Mouse (Mus musculus) frontal cortex, postnatal 25 days (tissue): Measurements from ENCODE around the gene Net1.
A peak's percentile ranks its signal among the peaks of the same experiment; 100 is the strongest.
"Not testable (repeated sequence)": the region's sequence is repeated elsewhere in the genome, so short reads cannot be mapped to it uniquely, and the experiment has no call there.

Experiments used
- DNase-seq, 2 experiments: peaks; one replicate each; pipeline ENCODE4 v3.0.0; 2022; ENCODE audit warnings: low spot score in 2 of 2

Gene Net1

DNA sequence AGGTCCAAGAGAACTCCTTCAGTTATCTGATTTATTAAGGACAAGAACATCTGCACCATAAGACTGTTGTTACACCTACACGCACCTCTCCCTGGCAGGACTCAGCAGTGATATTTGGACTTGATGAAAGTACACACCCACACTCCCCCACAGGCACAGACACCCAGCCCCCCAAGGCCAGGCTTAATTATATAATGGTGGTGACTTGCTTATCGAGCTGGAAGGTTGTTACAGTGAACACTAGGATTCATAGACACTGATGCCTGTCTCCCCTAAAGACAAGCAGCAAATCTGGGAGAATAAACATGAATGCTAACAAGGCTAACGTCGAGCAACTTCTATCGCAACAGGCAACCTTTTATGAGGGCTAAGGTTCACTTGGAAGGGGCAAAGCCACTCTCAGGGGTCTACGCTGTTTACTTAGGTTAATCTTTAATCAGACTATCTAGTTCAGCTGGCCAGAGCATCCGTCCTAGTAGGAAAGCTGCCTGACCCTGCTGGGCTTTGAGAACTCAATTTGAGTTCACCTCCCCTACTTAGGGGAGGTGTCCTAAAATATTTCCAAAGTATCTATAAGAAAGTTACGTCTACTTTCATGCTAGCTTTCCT, 26.4 kb downstream of the Net1 start:
- no peak for DNase-seq

DNA sequence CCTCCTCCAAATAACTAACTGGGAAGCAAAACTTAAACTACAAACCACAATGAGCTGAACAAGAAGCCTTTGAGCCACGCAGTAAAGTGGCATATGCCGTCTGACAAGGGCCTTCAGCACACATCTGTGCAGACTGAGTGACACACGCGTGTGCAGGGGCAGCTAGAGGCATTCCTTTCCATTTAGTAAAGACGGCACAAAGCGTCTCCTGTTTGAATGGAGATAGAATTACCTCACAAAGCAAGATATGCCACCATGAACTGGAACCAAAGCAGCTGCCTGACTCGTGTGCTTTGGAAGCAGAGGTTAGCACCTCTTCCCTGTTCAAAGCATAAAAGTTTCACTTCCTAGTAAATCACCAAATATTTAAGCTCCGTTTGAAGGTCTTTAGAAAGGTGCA, 28.0 kb downstream of the Net1 start:
- no peak for DNase-seq

DNA sequence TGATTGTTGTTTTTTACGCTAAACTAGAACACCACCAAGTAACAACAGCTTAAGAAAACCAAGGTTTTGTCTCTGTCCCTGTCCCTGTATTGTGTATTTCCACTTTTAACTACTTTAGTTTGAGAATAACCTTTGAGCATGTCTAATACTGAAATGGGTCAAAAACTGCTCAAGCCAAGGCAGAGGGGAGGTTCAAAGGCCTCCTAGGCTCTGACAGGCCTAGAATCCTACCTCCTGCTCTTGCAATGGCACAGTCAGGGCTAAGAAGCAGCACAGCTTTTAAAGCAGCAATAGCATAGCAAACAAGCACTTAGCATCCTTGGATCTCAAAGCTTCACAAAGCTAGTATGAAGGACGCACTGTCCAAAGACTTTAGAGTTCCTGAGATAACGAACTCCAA, 28.9 kb downstream of the Net1 start:
- DNase-seq = no peak

DNA sequence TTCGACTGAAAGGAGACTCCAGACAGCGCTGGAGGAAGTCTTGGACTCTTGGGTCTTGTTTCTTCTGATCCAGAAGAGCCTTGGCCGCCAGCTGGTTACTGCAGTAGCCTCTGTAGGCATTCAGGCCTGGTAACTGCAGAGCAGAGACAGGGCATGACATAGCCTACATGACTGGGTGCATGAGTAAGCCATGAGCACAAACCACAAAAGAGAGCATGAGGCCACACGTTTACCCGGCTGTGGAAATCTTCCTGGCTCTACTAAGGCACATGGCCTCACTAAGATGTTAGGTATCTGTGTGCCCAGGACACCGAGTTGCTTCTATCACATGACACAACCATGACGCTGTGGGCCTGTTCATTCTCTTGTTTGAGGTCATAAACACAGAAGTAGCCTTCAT, 31.4 kb downstream of the Net1 start:
- DNase-seq = no peak

DNA sequence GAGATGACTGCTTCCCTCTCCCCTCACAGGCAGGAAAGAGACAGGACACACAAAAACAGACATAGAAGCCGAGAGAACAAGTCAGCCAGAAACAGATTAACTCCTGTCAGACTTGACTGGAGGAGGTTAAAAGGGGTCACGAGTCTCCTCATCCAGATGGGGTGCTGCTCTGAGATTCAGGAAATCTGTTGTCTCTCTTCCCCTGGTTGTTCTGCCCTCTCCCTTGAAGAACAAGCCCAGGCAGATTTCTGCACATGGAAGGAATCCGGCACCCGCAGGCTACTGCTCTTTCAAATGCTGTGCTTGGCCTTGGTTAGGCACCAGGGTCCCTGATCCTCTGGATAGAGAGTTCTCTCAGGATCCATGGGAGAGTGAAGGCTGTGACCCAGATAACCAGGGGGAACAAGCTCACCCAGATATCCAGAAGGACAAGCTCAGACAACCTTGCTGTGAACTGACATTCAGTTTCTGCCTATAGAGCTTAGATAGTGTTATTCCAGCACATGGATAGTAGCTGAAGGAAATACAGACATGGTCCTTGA, 40.3 kb downstream of the Net1 start:
- no peak for DNase-seq

DNA sequence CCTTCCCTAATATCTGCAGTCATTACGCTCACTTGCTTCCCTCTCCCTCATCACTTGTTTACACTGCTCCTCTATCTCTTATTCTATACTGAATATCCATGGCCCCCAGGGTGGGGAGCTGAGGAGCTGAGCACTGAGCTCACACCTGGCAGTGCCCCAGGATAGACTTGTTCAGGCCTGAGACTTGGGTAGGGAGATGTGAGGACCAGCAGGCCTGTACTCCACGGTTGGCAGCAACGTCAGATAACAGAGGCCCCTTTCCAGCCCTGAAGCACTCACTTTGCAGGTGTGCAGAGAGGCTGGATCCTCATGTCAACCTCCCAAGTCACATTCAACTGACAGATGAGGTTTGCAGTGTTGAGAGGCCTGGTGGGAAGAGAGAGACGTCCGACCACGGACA, 40.8 kb downstream of the Net1 start:
- no peak for DNase-seq

DNA sequence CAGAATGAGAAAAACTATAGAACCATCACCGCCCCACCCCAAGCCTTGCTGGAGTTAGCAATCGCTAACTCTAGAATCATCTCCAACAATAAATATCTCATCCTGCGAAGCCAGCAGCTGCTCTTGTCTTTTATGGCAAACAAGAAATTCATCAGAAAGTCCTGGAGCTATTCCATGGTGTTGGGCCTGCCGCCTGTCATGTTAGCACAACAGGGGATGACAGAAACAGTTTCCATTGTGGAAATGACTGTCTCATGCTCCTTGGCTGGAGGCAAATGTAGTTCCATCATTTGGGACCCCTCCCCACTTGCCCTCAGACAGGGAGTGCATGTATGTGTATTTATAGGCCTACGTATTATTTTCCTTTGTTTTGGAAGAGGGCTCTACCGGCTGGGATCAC, 41.6 kb downstream of the Net1 start:
- no peak for DNase-seq

DNA sequence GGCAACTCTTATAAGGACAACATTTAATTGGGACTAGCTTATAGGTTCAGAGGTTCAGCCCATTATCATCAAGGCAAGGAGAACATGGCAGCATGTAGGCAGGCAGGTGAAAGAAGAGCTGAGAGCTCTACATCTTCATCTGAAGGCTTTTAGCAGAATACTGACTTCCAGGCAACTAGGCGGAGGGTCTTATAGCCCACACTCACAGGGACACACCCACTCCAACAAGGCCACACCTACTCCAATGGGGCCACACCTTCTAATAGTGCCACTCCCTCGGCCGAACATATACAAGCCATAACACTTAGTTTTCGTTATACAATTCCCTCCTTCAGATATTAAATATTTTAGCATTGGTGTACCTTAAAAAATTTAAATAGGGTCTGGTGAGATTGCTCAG, 45.2 kb downstream of the Net1 start:
- DNase-seq = no peak

DNA sequence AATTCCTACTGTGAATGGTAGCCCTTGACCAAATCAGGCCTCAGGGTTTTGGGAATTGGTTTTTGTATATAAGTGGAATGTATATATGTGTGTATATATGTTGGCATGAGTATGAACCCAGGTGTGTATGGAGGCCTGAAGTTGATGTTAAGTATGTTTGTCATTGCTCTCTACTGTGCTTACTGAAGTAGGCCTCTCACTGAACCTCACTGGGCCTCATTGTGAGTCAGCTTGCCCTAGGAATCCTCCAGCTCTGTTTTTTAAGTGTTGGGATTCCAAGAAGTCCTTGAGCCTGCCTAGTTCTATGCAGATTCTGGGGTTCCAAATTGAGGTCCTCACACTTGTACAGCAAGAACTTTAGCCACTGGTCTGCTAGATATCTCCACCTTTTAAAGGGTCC, 48.1 kb downstream of the Net1 start:
- DNase-seq = no peak

DNA sequence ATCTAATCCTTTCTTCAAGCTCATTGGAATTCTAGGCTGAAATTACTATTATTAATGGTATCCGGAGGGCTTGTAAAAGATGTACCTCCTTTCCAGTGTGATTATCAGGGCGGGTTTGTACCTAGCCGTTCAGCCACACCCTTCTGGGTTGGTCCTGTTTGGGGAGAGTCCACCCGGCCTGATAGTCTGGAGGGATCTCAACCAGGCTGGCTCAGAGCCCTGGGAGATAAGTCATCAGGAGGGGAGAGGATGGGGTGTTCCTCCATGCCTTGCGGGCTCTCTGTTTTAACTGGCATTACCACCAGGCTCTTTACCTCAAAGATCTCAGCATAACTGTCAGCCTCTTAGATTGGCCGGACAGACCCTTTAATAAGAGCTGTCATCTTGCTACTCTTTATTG, 50.9 kb downstream of the Net1 start:
- DNase-seq = no peak

DNA sequence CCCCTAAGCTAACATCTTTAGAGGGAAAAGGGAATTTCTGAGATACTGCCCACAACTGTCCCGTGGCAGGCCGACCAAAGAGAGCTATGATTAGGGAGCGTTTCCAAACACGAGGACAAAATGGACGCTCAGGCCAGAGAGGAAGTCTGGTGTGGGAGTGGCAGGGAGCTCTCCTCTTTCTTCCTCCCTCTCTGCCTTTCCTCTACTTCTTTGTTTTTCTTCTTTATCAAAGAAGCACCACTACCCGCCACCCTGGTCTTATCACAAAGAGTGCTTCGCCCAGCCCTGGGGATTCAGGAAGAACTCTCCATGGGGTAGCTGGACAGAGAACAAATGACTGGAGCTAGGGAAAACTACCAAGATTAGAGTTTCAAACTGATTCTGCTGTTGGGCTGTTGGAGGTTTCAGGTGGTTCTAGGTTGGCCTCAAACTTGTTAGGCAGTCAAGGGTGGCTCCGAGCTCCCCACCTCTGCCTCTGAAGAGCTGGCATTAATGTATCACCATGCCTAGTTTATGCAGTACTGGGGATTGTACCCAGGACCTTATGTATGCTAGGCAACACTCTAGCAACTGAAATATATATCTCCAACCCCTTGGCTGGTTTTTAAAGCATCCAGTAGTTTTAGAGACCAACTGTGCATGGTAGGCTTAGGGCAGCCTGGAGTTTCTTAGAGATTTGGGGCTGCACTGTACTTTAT, 51.5 kb downstream of the Net1 start:
- no peak for DNase-seq

DNA sequence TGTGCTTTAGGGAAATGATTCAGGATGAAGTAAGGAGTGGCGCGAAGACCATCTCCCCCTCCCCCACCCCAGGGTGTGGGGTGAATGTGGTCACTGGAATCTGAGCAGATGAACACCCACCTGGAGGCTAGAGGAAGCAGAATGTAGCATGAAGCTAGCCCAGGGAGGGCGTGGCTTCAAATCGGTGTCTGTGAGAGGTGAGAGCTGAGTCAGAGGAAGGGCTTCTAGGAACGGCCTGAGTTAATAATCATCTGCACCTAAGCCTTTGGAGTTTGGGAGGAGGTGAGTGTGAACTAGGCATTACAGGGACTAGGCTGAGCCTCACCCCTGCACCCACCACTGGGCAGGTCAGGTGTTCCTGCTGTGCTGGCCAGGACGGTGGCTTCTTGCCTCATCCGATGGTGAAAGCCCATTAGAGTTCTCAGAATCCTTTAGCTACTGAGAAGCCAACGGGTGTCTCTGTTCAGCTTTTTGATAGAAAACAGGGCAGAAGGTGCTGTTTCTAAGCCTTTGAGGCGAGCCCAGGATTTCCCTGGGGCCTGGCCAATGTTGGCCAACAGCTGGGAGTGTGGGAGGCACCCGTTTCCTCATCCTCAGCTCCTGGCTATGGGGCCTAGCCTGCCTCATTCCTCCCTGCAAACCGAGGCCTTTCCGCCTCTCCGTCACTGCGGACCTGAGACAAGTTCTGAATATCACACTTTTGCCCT, 52.2 kb downstream of the Net1 start:
- DNase-seq = no peak

DNA sequence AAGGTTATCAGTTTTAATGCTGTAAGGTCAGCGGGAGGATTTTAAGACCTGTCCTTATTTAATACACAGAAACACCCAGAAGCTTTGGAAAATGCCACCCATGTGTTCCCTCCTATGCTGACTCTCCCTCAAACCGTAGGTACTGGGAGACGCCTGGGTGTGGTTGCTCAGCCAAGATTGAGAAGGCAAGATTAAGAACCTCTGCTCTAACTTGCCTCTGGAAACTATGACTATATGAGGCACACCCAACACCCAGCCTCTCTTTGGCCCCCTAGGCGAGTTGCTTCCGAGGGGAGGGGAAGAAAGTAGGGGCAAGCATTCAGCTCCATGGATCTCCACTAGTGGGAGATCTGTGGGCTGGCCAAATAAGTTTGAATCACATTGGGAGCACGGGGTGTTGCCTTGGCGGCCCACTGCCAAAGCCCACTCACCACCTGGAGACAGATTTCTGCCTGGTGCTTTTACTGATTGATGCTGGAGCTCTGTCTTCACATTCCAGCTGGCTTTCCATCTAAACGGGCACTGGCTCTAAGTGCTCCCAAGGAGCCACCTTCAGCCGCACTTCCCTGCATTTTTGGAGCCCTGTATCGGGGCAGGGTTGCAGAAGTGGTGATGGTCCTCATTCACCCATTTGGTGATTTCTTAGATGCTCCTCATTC, 55.0 kb downstream of the Net1 start:
- peak in 1 of 2 experiments; percentile 20 for DNase-seq

DNA sequence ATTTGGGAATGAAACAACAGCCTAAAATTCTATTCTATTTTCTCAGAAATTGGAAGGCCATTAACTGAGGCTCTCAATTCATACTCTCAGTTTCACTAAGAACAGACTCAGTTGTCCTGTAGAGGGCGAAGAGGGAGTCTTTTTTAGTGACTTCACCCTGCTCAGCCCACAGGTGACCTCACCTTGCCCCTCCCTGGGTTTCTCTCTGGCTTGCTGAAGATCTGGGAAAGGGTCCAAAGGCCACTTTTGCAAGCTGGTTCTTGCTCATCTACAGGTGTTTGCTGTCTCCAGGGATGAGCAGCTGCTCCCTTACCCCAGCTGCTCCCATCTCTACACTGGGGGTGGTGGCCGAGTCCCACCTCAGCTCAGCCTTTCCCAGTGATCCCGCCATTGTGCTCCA, 55.7 kb downstream of the Net1 start:
- no peak for DNase-seq

DNA sequence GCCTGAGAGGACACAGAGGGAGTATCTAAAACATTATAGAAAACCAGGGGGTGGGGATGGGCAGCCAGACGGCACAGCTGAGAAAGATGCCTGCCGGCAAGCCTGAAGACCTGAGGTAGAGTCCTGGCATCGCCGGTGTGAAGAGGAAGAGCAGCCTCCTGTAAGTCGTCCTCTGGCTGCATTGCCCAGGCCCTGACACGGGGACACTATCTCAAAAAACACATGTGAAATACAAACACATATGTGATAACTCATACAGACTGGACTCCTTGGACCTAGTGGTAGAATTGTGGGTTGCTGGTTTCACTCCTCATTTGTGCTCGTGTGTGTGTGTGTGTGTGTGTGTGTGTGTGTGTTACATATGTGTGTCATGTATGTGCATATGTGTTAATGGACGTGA, 56.8 kb downstream of the Net1 start:
- no peak for DNase-seq

DNA sequence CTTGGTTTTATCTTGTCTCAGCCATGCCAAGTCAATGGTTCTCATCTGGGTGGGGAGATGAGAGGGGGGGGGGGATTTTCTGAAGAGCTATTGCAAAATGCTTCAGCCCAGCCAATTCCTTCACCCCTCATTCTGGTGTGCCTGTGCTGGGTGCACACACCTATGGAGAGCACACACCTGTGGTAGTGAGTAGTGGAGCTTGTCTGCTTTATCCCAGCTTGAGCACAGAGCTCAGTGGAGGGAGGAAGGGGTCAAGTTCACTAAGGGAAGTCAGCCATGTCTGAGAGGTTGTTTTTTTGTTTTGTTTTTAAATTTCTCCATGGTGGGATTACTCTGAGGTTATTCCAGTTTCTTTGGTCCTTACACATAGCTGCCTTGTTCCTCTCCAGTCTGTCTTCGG, 61.8 kb downstream of the Net1 start:
- no peak for DNase-seq

DNA sequence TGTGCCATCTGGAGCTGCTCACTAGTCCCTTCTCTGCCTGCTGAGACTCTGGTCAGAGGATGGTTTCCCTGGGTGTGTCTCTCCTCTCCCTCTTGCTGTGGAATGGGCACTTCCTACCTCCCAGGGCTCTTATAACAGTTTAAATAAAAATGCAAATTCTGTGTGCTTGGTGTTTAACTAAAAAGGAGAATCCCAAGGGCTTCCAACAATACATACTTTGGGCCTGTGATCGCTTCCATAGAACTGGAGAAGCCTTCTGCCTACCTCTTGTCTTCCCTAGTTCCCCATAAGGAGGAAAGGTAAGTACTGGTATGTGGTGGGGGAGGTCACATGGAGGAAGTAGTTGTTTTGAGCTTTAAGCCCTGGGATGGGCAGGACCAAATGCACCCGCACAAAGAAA, 63.2 kb downstream of the Net1 start:
- no peak for DNase-seq

DNA sequence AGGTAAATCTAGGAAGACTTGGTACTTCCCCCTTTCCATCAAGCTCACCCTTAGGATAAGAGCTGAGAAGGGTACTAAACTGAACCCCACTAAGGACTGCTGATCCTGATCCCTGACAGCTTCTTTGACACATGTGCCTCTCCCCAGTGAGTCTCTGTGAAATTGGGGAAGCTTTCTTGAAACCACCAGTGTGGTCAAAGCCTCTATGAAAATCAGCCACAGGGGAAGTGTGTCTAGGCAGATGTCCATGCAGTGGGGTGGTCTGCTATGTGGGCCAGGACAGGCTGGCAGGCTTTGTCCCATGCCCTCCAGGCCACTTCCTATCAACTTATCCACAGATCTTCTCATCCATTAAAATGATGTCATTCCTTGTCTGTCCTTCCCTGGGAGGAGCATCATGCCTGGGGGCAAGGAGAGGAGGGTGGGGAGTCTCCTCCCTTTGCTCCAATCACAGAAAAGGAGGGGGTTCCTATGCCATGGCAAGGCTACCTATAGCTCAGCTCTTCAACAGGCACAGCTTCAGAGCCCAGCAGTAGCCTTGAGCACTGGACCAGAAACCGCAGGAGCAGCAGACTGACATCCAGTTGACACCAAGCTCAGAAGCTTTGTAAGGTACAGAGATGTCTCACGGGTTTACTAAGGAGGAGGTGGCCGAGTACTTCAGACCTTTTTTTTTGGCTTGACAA, 64.2 kb downstream of the Net1 start, which contains the start of gene Calm5:
Gene Calm5 (plus strand): TSS at position 526 of the 686 bp plus-strand sequence.
- not testable (repeated sequence) for DNase-seq

DNA sequence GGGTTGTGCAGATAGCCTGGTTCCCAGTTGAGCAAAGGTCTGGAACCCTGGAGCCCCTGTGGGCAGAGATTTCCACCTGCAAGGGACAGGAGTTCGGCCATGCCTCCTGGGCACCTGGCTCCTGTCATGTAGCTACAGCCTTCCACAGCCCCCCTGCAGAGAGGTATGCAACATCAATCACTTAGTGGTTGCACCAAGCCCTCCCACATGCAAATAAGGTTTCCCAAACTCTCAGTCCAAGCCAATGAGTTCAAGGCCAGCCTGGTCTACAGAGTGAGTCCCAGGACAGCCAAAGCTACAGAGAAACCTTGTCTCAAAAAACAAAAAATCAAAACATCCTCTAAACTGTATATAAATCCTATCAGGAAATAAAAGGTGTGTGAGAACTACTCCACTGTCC, 67.7 kb downstream of the Net1 start:
- DNase-seq = no peak

DNA sequence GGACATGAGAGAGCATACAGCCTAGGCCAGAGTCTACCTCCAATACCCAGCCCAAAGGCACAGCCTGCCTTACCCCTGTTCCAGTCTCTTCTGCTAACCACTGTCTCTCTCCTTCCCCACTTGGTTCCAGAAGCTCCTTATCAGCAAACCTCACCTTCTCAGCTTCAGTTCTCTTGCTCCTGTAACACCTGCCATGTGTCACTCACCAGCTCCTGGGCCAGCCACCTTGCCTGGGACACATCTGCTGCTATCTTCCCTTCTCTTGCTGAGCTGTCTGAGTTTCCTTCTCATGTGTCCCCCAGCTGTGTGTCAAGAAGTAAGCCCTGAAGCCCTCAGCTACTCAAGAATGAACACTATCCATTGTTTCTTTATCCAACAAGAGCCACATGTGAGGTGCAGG, 77.4 kb downstream of the Net1 start:
- not testable (repeated sequence) for DNase-seq

DNA sequence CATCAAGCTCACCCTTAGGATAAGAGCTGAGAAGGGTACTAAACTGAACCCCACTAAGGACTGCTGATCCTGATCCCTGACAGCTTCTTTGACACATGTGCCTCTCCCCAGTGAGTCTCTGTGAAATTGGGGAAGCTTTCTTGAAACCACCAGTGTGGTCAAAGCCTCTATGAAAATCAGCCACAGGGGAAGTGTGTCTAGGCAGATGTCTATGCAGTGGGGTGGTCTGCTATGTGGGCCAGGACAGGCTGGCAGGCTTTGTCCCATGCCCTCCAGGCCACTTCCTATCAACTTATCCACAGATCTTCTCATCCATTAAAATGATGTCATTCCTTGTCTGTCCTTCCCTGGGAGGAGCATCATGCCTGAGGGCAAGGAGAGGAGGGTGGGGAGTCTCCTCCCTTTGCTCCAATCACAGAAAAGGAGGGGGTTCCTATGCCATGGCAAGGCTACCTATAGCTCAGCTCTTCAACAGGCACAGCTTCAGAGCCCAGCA, 80.7 kb downstream of the Net1 start, which contains the start of gene Calm4:
Gene Calm4 (plus strand): TSS at position 446 of the 496 bp plus-strand sequence.
- not testable (repeated sequence) for DNase-seq
